Mouse (Mus musculus): ENCODE results near the gene Sun1.

GRCm38 (mm10) chr5:139297745-139298144, 97.3 kb downstream of the Sun1 start:
- TF ChIP-seq CTCF (IDR thresholded peaks at IDR 0.05; ENCODE audit: borderline replicate concordance, insufficient read depth, low read depth, low read length) (no peak), POLR2A (IDR thresholded peaks at IDR 0.05; ENCODE audit: borderline replicate concordance, insufficient read depth, low read length) (no peak)

Measured in cerebellum, adult 2 months (tissue).